Mouse (Mus musculus) erythroblast, embryonic 14.5 days (primary cell): ENCODE results near the gene Fezf1.

Experiments used
- GATA1 ChIP-seq: IDR thresholded peaks from 2 replicates; pipeline ENCODE4 v1.6.1; 2012; ENCODE audit warnings: low read length, inconsistent platforms, mixed read lengths
- TAL1 ChIP-seq: IDR thresholded peaks from 3 replicates; pipeline ENCODE4 v1.6.1; 2012; ENCODE audit warnings: low read length, inconsistent platforms, mixed read lengths

GRCm38 (mm10) chr6:23245545-23246011, 2.6 kb downstream of the Fezf1 start:
- TF ChIP-seq GATA1 (no peak), TAL1 (no peak)
